Mouse (Mus musculus): ENCODE results near the gene Egfl8. TPM values are rescaled to one million over a fixed set of nuclear protein-coding genes. Genes with fewer than 3 reads are reported as not detected.

Egfl8 gene
- polyA plus RNA-seq, 1 experiment from 2014 or later = 0.66 TPM

GRCm38 (mm10) chr17:34632261-34632691, 16.5 kb upstream of the Egfl8 start:
- H3K4me1 ChIP-seq (ENCODE audit: insufficient read depth) = peaks cover 36% of the 10 kb centered on the region
- DNase-seq (peak; percentile 73), ATAC-seq (peak; percentile 32)
- H3K36me3 ChIP-seq (replicated peaks; ENCODE audit: insufficient read depth, low read length) = no peaks in the 10 kb centered on the region
- H3K27me3 ChIP-seq (ENCODE audit: insufficient read depth, low read length) = peaks cover 43% of the 10 kb centered on the region
- H3K4me3 ChIP-seq (ENCODE audit: low read depth, low read length) = peak overlapping the region; percentile 39
- H3K9me3 ChIP-seq (ENCODE audit: low read length) = no peaks in the 10 kb centered on the region; the same call in 1 of the 2 replicates
- 2% methylated on average over 26 of the region's 26 CpGs for WGBS (ENCODE audit: insufficient replicate concordance)
- H3K27ac ChIP-seq (ENCODE audit: low read depth) = peak overlapping the region; percentile 57; the same call in 1 of the 2 replicates
- H3K4me2 ChIP-seq (ENCODE audit: low read depth, low read length) = peak overlapping the region; percentile 69
- TF ChIP-seq CTCF (IDR thresholded peaks at IDR 0.05; ENCODE audit: low read depth) = no peak
- no peak for TF ChIP-seq EP300 (IDR thresholded peaks at IDR 0.05; ENCODE audit: low read depth)
- H3K9ac ChIP-seq (replicated peaks) = no peak overlapping the region

GRCm38 (mm10) chr17:34631647-34632046, 15.9 kb upstream of the Egfl8 start:
- WGBS (ENCODE audit: insufficient replicate concordance) = 14% methylated on average over 11 of the region's 12 CpGs
- Histone ChIP-seq H3K36me3 (replicated peaks; ENCODE audit: insufficient read depth, low read length) (no peaks in the 10 kb centered on the region), H3K4me1 (ENCODE audit: insufficient read depth) (peaks cover 42% of the 10 kb centered on the region), H3K4me2 (ENCODE audit: low read depth, low read length) (peak overlapping the region; percentile 69), H3K27me3 (ENCODE audit: insufficient read depth, low read length) (peaks cover 43% of the 10 kb centered on the region), H3K9ac (replicated peaks) (no peak overlapping the region), H3K4me3 (ENCODE audit: low read depth, low read length) (peak overlapping the region; percentile 39), H3K27ac (ENCODE audit: low read depth) (no peak overlapping the region), H3K9me3 (ENCODE audit: low read length) (no peaks in the 10 kb centered on the region; the same call in 1 of the 2 replicates)
- ATAC-seq = no peak
- no peak for TF ChIP-seq CTCF (IDR thresholded peaks at IDR 0.05; ENCODE audit: low read depth)
- no peak for TF ChIP-seq EP300 (IDR thresholded peaks at IDR 0.05; ENCODE audit: low read depth)
- DNase-seq = no peak

GRCm38 (mm10) chr17:34630761-34631301, 15.1 kb upstream of the Egfl8 start:
- H3K4me3 ChIP-seq (ENCODE audit: low read depth, low read length) = peak overlapping the region; percentile 27
- H3K9me3 ChIP-seq (ENCODE audit: low read length) = no peaks in the 10 kb centered on the region; the same call in 1 of the 2 replicates
- no peak for TF ChIP-seq EP300 (IDR thresholded peaks at IDR 0.05; ENCODE audit: low read depth)
- TF ChIP-seq CTCF (IDR thresholded peaks at IDR 0.05; ENCODE audit: low read depth) = no peak
- no peak for DNase-seq
- peaks cover 43% of the 10 kb centered on the region for H3K27me3 ChIP-seq (ENCODE audit: insufficient read depth, low read length)
- peak overlapping the region; percentile 62 for H3K4me2 ChIP-seq (ENCODE audit: low read depth, low read length)
- WGBS (ENCODE audit: insufficient replicate concordance) = 2% methylated on average over 37 of the region's 48 CpGs
- H3K9ac ChIP-seq (replicated peaks) = no peak overlapping the region
- H3K36me3 ChIP-seq (replicated peaks; ENCODE audit: insufficient read depth, low read length) = no peaks in the 10 kb centered on the region
- no peak for ATAC-seq
- H3K27ac ChIP-seq (ENCODE audit: low read depth) = no peak overlapping the region
- peaks cover 49% of the 10 kb centered on the region for H3K4me1 ChIP-seq (ENCODE audit: insufficient read depth)

GRCm38 (mm10) chr17:34629796-34630603, 14.2 kb upstream of the Egfl8 start:
- Histone ChIP-seq H3K27ac (ENCODE audit: low read depth) (no peak overlapping the region), H3K4me3 (ENCODE audit: low read depth, low read length) (no peak overlapping the region), H3K4me2 (ENCODE audit: low read depth, low read length) (no peak overlapping the region), H3K9ac (replicated peaks) (no peak overlapping the region), H3K4me1 (ENCODE audit: insufficient read depth) (peaks cover 49% of the 10 kb centered on the region), H3K9me3 (ENCODE audit: low read length) (no peaks in the 10 kb centered on the region; the same call in 1 of the 2 replicates), H3K27me3 (ENCODE audit: insufficient read depth, low read length) (peaks cover 43% of the 10 kb centered on the region), H3K36me3 (replicated peaks; ENCODE audit: insufficient read depth, low read length) (peaks cover 5% of the 10 kb centered on the region; the same call in 1 of the 2 replicates)
- ATAC-seq (no peak), DNase-seq (no peak)
- WGBS (ENCODE audit: insufficient replicate concordance) = 21% methylated on average over 12 of the region's 12 CpGs
- no peak for TF ChIP-seq CTCF (IDR thresholded peaks at IDR 0.05; ENCODE audit: low read depth)
- no peak for TF ChIP-seq EP300 (IDR thresholded peaks at IDR 0.05; ENCODE audit: low read depth)

- H3K4me1 ChIP-seq (ENCODE audit: insufficient read depth) = peaks cover 49% of the 10 kb centered on the region
- TF ChIP-seq EP300 (IDR thresholded peaks at IDR 0.05; ENCODE audit: low read depth) (no peak), CTCF (IDR thresholded peaks at IDR 0.05; ENCODE audit: low read depth) (no peak)
- peak within 1 kb of the TSS; percentile 92 for H3K4me2 ChIP-seq (ENCODE audit: low read depth, low read length)
- H3K27ac ChIP-seq (ENCODE audit: low read depth) = peak within 1 kb of the TSS; percentile 88; the same call in 1 of the 2 replicates
- peak within 1 kb of the TSS; percentile 72; the same call in 1 of the 2 replicates for H3K9ac ChIP-seq (replicated peaks)
- H3K36me3 ChIP-seq (replicated peaks; ENCODE audit: insufficient read depth, low read length) = peaks cover 6% of the 10 kb centered on the region; the same call in 1 of the 2 replicates
- H3K27me3 ChIP-seq (ENCODE audit: insufficient read depth, low read length) = peaks cover 43% of the 10 kb centered on the region
- 15% methylated on average over 16 of the region's 16 CpGs for WGBS (ENCODE audit: insufficient replicate concordance)
- DNase-seq (no peak), ATAC-seq (no peak)
- peak within 1 kb of the TSS; percentile 66 for H3K4me3 ChIP-seq (ENCODE audit: low read depth, low read length)
- H3K9me3 ChIP-seq (ENCODE audit: low read length) = no peaks in the 10 kb centered on the region; the same call in 1 of the 2 replicates
Observed at GRCm38 (mm10) chr17:34629221-34629751, 13.5 kb upstream of the Egfl8 start, which contains the start of gene Prrt1. TSS of gene Prrt1 (plus strand) at chr17:34629533.

GRCm38 (mm10) chr17:34628644-34628967, 12.8 kb upstream of the Egfl8 start:
- Histone ChIP-seq H3K9ac (replicated peaks) (peak overlapping the region; percentile 72; the same call in 1 of the 2 replicates), H3K36me3 (replicated peaks; ENCODE audit: insufficient read depth, low read length) (peaks cover 6% of the 10 kb centered on the region; the same call in 1 of the 2 replicates), H3K4me1 (ENCODE audit: insufficient read depth) (peaks cover 49% of the 10 kb centered on the region), H3K27me3 (ENCODE audit: insufficient read depth, low read length) (peaks cover 43% of the 10 kb centered on the region), H3K4me2 (ENCODE audit: low read depth, low read length) (peak overlapping the region; percentile 92), H3K27ac (ENCODE audit: low read depth) (peak overlapping the region; percentile 88; the same call in 1 of the 2 replicates), H3K4me3 (ENCODE audit: low read depth, low read length) (peak overlapping the region; percentile 66), H3K9me3 (ENCODE audit: low read length) (no peaks in the 10 kb centered on the region; the same call in 1 of the 2 replicates)
- no peak for DNase-seq
- no peak for ATAC-seq
- 53% methylated on average over 5 of the region's 5 CpGs for WGBS (ENCODE audit: insufficient replicate concordance)
- TF ChIP-seq CTCF (IDR thresholded peaks at IDR 0.05; ENCODE audit: low read depth) (no peak), EP300 (IDR thresholded peaks at IDR 0.05; ENCODE audit: low read depth) (no peak)
